Mouse (Mus musculus): ENCODE measurements around the gene Col24a1.

- TF ChIP-seq CTCF (IDR thresholded peaks at IDR 0.05; ENCODE audit: borderline replicate concordance, insufficient read depth, low read length) (no peak), POLR2A (IDR thresholded peaks at IDR 0.05; ENCODE audit: low read depth, low read length) (no peak)
These were observed 44.2 kb upstream of the Col24a1 start for GRCm38 (mm10) chr3:145248040-145248439.
